Mouse (Mus musculus) limb, embryonic 10.5 days (tissue): ENCODE data around the gene Brca1. TPM values are rescaled to one million over a fixed set of nuclear protein-coding genes. Genes with fewer than 3 reads are reported as not detected.

Experiments used
- polyA plus RNA-seq: library from polyadenylated mRNA; unstranded; fragments of >200 nt; fragmentation: Nextera tagmentation; extraction: Ambion mirVana; gene quantifications from 2 replicates; pipeline ENCODE4 v1.2.1, GENCODE M21; 2016

Gene Brca1
- polyA plus RNA-seq, 1 experiment from 2014 or later, result 22.6 TPM

Other genes with a start within 250 kb of the Brca1 start
- 148 TPM in 2 replicates for gene Becn1, start 249.7 kb downstream of the Brca1 start, polyA plus RNA-seq
- gene Psme3, start 235.7 kb downstream of the Brca1 start, polyA plus RNA-seq, result 210 and 214 TPM in 2 replicates
- 2.7 and 2.8 TPM in 2 replicates for gene Aoc2, start 226.9 kb downstream of the Brca1 start, polyA plus RNA-seq
- gene Aoc3, start 221.3 kb downstream of the Brca1 start, polyA plus RNA-seq, result 0.03 TPM in 1 of 2 replicates, not detected in the other
- not detected in 2 replicates for gene G6pc, start 184.4 kb downstream of the Brca1 start, polyA plus RNA-seq
- 106 and 111 TPM in 2 replicates for gene Aarsd1, start 134.3 kb downstream of the Brca1 start, polyA plus RNA-seq
- 9.9 and 15.0 TPM in 2 replicates for gene Gm27029, start 127.2 kb downstream of the Brca1 start, polyA plus RNA-seq
- 16.8 and 19.6 TPM in 2 replicates for gene Rundc1, start 126.9 kb downstream of the Brca1 start, polyA plus RNA-seq
- 4.0 and 4.7 TPM in 2 replicates for gene Ptges3l, start 126.6 kb downstream of the Brca1 start, polyA plus RNA-seq
- gene Rpl27, start 109.7 kb downstream of the Brca1 start, polyA plus RNA-seq, result 448 and 536 TPM in 2 replicates
- 2.3 and 3.1 TPM in 2 replicates for gene Ifi35, start 103.5 kb downstream of the Brca1 start, polyA plus RNA-seq
- 5.0 and 6.3 TPM in 2 replicates for gene Rnd2, start 87.0 kb downstream of the Brca1 start, polyA plus RNA-seq
- gene Vat1, start 85.7 kb downstream of the Brca1 start, polyA plus RNA-seq, result 14.6 and 17.2 TPM in 2 replicates
- 51.7 and 73.2 TPM in 2 replicates for gene Nbr1, start 194 bp upstream of the Brca1 start, polyA plus RNA-seq
- 1.1 and 1.8 TPM in 2 replicates for gene Tmem106a, start 30.3 kb upstream of the Brca1 start, polyA plus RNA-seq
- not detected in 2 replicates for gene Gm11634, start 47.3 kb upstream of the Brca1 start, polyA plus RNA-seq
- gene Rdm1, start 75.2 kb upstream of the Brca1 start, polyA plus RNA-seq, result 18.7 and 22.3 TPM in 2 replicates
- gene Arl4d, start 113.6 kb upstream of the Brca1 start, polyA plus RNA-seq, result 1.9 and 2.4 TPM in 2 replicates
- gene Dhx8, start 181.0 kb upstream of the Brca1 start, polyA plus RNA-seq, result 51.7 and 60.5 TPM in 2 replicates
- 37.8 and 48.3 TPM in 2 replicates for gene Etv4, start 233.4 kb upstream of the Brca1 start, polyA plus RNA-seq